Mouse (Mus musculus): ENCODE measurements around the gene Nfe2. TPM values are rescaled to one million over a fixed set of nuclear protein-coding genes. Genes with fewer than 3 reads are reported as not detected.
"Not testable (repeated sequence)": the region's sequence is repeated elsewhere in the genome, so short reads cannot be mapped to it uniquely, and the experiment has no call there.

The Nfe2 gene
- polyA plus RNA-seq, 1 experiment from 2014 or later: 2.4 TPM

GRCm38 (mm10) chr15:103247782-103248400, 10.3 kb downstream of the Nfe2 start:
- no peak overlapping the region for H3K9ac ChIP-seq
- H3K36me3 ChIP-seq: peaks cover 56% of the 10 kb centered on the region
- no peak overlapping the region for H3K27ac ChIP-seq
- H3K27me3 ChIP-seq: no peaks in the 10 kb centered on the region
- H3K4me3 ChIP-seq: no peak overlapping the region
- no peak for ATAC-seq (ENCODE audit: insufficient number of reproducible peaks, insufficient read depth, low FRiP score, low TSS enrichment, low read depth)
- no peaks in the 10 kb centered on the region for H3K9me3 ChIP-seq
- no peak overlapping the region for H3K4me2 ChIP-seq
- H3K4me1 ChIP-seq: peaks cover 17% of the 10 kb centered on the region

DNA sequence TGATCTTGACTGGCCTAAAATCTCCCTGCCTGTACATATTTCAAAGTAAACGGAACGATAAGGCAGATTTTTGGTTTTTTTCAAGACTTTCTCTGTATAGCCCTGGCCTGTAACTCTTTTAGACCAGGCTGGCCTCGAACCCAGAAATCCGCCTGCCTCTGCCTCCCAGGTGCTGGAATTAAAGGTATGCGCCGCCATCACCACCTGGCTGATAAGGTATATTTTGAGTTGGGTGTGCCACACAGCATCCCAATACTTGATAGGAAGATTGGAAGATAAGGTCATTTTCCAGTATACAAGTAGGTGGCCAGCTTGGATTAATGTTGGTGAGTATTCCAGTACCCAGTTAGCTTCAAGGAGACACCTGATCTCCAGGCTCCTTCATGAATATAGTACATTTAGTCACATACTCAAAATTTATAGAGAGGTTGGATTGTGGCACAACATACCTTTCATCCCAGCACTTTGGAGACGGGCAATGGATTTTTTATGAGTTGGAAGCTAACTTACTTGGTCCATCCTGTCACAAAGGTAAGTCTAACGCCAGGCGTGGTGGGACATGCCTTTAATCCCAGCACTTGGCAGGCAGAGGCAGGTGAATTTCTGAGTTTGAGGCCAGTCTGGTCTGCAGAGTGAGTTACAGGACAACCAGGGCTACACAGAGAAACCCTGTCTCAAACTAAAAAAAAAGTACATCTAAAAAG, 11.0 kb downstream of the Nfe2 start:
- Histone ChIP-seq H3K4me3 (no peak overlapping the region), H3K9ac (no peak overlapping the region), H3K27me3 (no peaks in the 10 kb centered on the region), H3K36me3 (peaks cover 62% of the 10 kb centered on the region), H3K4me2 (no peak overlapping the region), H3K4me1 (peaks cover 24% of the 10 kb centered on the region), H3K27ac (no peak overlapping the region), H3K9me3 (no peaks in the 10 kb centered on the region)
- ATAC-seq (ENCODE audit: insufficient number of reproducible peaks, insufficient read depth, low FRiP score, low TSS enrichment, low read depth): no peak
- WGBS: 87% methylated on average over 9 of the region's 9 CpGs

- H3K4me3 ChIP-seq: no peak overlapping the region
Observed at GRCm38 (mm10) chr15:103245616-103246015, 12.6 kb downstream of the Nfe2 start.

DNA sequence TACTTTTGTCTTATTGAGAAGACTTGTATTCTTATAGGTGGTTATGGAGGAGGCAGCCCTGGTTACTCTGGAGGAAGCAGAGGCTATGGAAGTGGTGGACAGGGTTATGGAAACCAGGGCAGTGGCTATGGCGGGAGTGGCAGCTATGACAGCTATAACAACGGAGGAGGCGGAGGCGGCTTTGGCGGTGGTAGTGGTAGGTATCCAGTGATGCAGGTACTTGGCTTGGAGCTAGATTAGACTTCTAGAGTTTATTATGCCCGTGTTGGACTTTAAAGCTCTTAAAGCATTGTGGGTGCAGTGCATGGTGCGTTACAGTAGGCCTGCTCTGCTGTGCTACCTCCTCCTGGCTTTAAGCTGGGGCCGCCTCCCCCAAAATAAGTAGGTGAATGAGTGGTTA, 15.3 kb downstream of the Nfe2 start:
- Histone ChIP-seq H3K4me2 (peak overlapping the region; percentile 88), H3K27ac (peak overlapping the region; percentile 13; the same call in 1 of the 2 replicates), H3K9ac (peak overlapping the region; percentile 88), H3K27me3 (no peaks in the 10 kb centered on the region), H3K4me1 (peaks cover 33% of the 10 kb centered on the region), H3K4me3 (peak overlapping the region; percentile 68), H3K36me3 (peaks cover 58% of the 10 kb centered on the region), H3K9me3 (no peaks in the 10 kb centered on the region)
- WGBS: 68% methylated on average over 8 of the region's 8 CpGs
- no peak for ATAC-seq (ENCODE audit: insufficient number of reproducible peaks, insufficient read depth, low FRiP score, low TSS enrichment, low read depth)

More at GRCm38 (mm10) chr15:103245616-103246015, 12.6 kb downstream of the Nfe2 start:
- WGBS: 82% methylated on average over 6 of the region's 6 CpGs
- Histone ChIP-seq H3K27ac (peak overlapping the region; percentile 16; the same call in 1 of the 2 replicates), H3K36me3 (peaks cover 72% of the 10 kb centered on the region), H3K27me3 (no peaks in the 10 kb centered on the region), H3K9ac (no peak overlapping the region), H3K9me3 (no peaks in the 10 kb centered on the region), H3K4me1 (peaks cover 30% of the 10 kb centered on the region), H3K4me2 (no peak overlapping the region; the same call in 1 of the 2 replicates)
- no peak for ATAC-seq (ENCODE audit: insufficient number of reproducible peaks, insufficient read depth, low FRiP score, low TSS enrichment, low read depth)

DNA sequence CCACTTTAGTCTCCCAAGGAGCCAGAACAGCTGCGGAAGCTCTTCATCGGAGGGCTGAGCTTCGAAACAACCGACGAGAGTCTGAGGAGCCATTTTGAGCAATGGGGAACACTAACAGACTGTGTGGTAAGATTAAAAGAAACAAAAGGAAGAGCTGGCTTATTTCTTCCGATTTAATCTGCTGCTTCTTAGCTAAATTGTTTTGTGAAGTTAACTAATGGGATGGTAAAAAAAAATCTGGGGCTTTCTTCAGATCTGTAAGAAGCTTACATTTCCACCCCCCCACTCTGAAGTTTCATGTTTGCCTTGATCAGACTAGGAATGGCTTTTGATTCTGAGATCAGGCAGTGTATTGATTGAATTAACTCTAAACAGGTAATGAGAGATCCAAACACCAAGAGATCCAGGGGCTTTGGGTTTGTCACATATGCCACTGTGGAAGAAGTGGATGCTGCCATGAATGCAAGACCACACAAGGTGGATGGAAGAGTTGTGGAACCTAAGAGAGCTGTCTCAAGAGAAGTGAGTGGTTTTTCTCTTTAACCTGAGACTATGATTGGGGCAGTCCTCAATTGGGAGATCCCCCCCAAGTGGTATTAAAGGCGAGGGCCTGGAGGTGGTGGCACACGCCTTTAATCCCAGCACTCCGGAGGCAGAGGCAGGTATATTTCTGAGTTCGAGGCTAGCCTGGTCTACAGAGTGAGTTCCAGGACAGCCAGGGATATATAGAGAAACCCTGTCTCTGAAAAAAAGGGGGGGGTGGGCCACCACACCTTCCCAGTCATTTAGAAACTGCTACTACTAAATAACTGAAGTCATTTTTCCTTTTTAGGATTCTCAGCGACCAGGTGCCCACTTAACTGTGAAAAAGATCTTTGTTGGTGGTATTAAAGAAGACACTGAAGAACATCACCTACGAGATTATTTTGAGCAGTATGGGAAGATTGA, 16.9 kb downstream of the Nfe2 start:
- ATAC-seq (ENCODE audit: insufficient number of reproducible peaks, insufficient read depth, low FRiP score, low TSS enrichment, low read depth): not testable (repeated sequence)
- 8% methylated on average over 12 of the region's 12 CpGs for WGBS
- peaks cover 39% of the 10 kb centered on the region for H3K4me1 ChIP-seq

GRCm38 (mm10) chr15:103240160-103241028, 17.8 kb downstream of the Nfe2 start, which contains the start of gene Hnrnpa1:
Gene Hnrnpa1 (plus strand): TSS chr15:103240432.
- H3K27ac ChIP-seq: peak within 1 kb of the TSS; percentile 93
- ATAC-seq (ENCODE audit: insufficient number of reproducible peaks, insufficient read depth, low FRiP score, low TSS enrichment, low read depth): peak; percentile 92
- peaks cover 37% of the 10 kb centered on the region for H3K4me1 ChIP-seq
- no peaks in the 10 kb centered on the region for H3K9me3 ChIP-seq
- H3K9ac ChIP-seq: peak within 1 kb of the TSS; percentile 88
- peaks cover 40% of the 10 kb centered on the region for H3K36me3 ChIP-seq
- peak within 1 kb of the TSS; percentile 88 for H3K4me2 ChIP-seq
- H3K27me3 ChIP-seq: no peaks in the 10 kb centered on the region
- WGBS: under 1% methylated on average over 47 of the region's 47 CpGs
- peak within 1 kb of the TSS; percentile 68 for H3K4me3 ChIP-seq

More for the DNA sequence above, 16.9 kb downstream of the Nfe2 start:
- H3K36me3 ChIP-seq: peaks cover 43% of the 10 kb centered on the region
- peak overlapping the region; percentile 88 for H3K9ac ChIP-seq
- not testable (repeated sequence) for H3K9me3 ChIP-seq, H3K27me3 ChIP-seq
- peak overlapping the region; percentile 88 for H3K4me2 ChIP-seq
- H3K27ac ChIP-seq: peak overlapping the region; percentile 93
- H3K4me3 ChIP-seq: peak overlapping the region; percentile 68

GRCm38 (mm10) chr15:103239685-103240159, 18.5 kb downstream of the Nfe2 start, which contains the start of gene Cbx5:
Gene Cbx5 (minus strand): TSS chr15:103239816.
- Histone ChIP-seq H3K36me3 (peaks cover 39% of the 10 kb centered on the region), H3K27ac (peak within 1 kb of the TSS; percentile 93), H3K9me3 (no peaks in the 10 kb centered on the region), H3K27me3 (no peaks in the 10 kb centered on the region), H3K9ac (peak within 1 kb of the TSS; percentile 88), H3K4me2 (peak within 1 kb of the TSS; percentile 88), H3K4me3 (peak within 1 kb of the TSS; percentile 68), H3K4me1 (peaks cover 33% of the 10 kb centered on the region)
- under 1% methylated on average over 39 of the region's 39 CpGs for WGBS
- ATAC-seq (ENCODE audit: insufficient number of reproducible peaks, insufficient read depth, low FRiP score, low TSS enrichment, low read depth): peak; percentile 92

DNA sequence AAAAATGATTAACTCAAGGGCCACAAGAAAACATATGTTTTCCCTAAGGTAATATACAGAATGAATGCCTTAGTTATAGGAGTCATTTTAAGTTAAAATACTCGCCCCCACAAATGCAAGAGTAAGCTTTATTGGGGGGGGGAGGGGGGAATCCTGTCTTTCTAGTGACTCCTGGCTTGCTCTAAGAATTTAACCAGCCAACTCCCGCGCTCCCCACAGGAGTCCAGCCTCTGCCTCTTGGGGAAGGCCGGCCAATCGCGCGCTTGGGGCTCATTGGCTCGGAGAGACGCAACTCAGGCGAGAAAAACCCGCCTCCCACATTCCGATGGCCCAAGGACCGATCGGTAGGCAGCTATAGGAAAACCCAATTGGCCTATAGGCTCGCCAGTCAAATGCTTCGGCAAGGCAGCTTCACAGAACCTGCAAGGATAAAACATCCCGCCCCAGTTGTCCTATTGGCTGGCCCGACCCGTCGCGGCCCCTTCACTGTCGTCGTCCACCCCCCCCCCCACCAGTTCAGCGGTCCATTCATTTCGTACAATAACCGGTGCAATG, 19.0 kb downstream of the Nfe2 start:
- Histone ChIP-seq H3K27me3 (no peaks in the 10 kb centered on the region), H3K27ac (peak overlapping the region; percentile 93), H3K4me2 (peak overlapping the region; percentile 63), H3K4me1 (peaks cover 33% of the 10 kb centered on the region), H3K36me3 (peaks cover 41% of the 10 kb centered on the region), H3K4me3 (peak overlapping the region; percentile 68), H3K9me3 (no peaks in the 10 kb centered on the region), H3K9ac (peak overlapping the region; percentile 88)
- ATAC-seq (ENCODE audit: insufficient number of reproducible peaks, insufficient read depth, low FRiP score, low TSS enrichment, low read depth): peak; percentile 90
- WGBS: under 1% methylated on average over 26 of the region's 26 CpGs

- Histone ChIP-seq H3K4me1 (peaks cover 16% of the 10 kb centered on the region), H3K27ac (no peak overlapping the region), H3K4me3 (no peak overlapping the region), H3K9me3 (no peaks in the 10 kb centered on the region), H3K27me3 (no peaks in the 10 kb centered on the region), H3K4me2 (no peak overlapping the region), H3K9ac (no peak overlapping the region), H3K36me3 (peaks cover 27% of the 10 kb centered on the region)
- no peak for ATAC-seq (ENCODE audit: insufficient number of reproducible peaks, insufficient read depth, low FRiP score, low TSS enrichment, low read depth)
- 92% methylated on average over 7 of the region's 7 CpGs for WGBS
Observed at GRCm38 (mm10) chr15:103237295-103237694, 20.9 kb downstream of the Nfe2 start.

DNA sequence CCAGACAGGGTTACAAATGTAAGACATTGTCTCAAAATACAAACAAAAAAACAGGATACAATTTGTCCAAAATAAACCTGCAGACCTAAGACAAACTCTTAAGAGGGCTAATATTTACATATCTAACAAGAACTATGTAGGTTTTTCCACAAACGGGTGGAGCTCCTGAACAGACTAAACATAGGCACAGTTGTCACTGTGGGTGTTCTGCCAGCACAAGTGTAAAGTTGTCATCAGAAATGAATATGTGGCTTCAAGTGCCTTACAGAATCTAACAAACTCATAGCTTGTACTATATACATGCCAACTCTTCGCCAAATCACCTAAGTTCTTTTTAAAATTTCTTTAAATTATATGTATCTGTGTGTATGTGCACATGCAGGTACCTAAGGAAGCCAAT, 25.1 kb downstream of the Nfe2 start:
- 89% methylated on average over 2 of the region's 2 CpGs for WGBS

More for the DNA sequence above, 25.1 kb downstream of the Nfe2 start:
- Histone ChIP-seq H3K9me3 (no peaks in the 10 kb centered on the region), H3K4me2 (no peak overlapping the region), H3K4me3 (no peak overlapping the region), H3K27me3 (no peaks in the 10 kb centered on the region), H3K9ac (no peak overlapping the region), H3K36me3 (peaks cover 17% of the 10 kb centered on the region), H3K4me1 (peaks cover 12% of the 10 kb centered on the region; the same call in 1 of the 2 replicates), H3K27ac (no peak overlapping the region)
- no peak for ATAC-seq (ENCODE audit: insufficient number of reproducible peaks, insufficient read depth, low FRiP score, low TSS enrichment, low read depth)
